Mouse (Mus musculus): ENCODE measurements at regions not wholly inside any gene's neighbourhood (a gene's known extent, or its start where the extent isn't known, plus 50 kb on each side); places are given as distances from the start of the nearest gene placed in this dataset.

- H3K4me3 ChIP-seq (ENCODE audit: low read length), result no peak overlapping the region
- no peaks in the 10 kb centered on the region for H3K27me3 ChIP-seq (ENCODE audit: control insufficient read depth, insufficient read depth, low read depth, low read length)
- H3K9ac ChIP-seq (ENCODE audit: low read length), result no peak overlapping the region
- H3K4me2 ChIP-seq (ENCODE audit: low read depth, low read length), result no peak overlapping the region
- no peak for ATAC-seq (ENCODE audit: low read depth)
- H3K27ac ChIP-seq (ENCODE audit: low read length), result no peak overlapping the region
- no peaks in the 10 kb centered on the region for H3K9me3 ChIP-seq (ENCODE audit: control insufficient read depth, low read length)
- 36% methylated on average over 1 of the region's 1 CpGs for WGBS
- H3K4me1 ChIP-seq (replicated peaks; ENCODE audit: control insufficient read depth, insufficient read depth, low read length), result no peaks in the 10 kb centered on the region
- no peaks in the 10 kb centered on the region for H3K36me3 ChIP-seq (ENCODE audit: control insufficient read depth, insufficient read depth, low read length)
Observed at GRCm38 (mm10) chrX:11212811-11213210, 86.2 kb upstream of the H2al1a start.

GRCm38 (mm10) chrX:11213492-11213891 is 85.6 kb upstream of the H2al1a start:
- no peak overlapping the region for H3K4me3 ChIP-seq (ENCODE audit: low read length)
- H3K27me3 ChIP-seq (ENCODE audit: control insufficient read depth, insufficient read depth, low read depth, low read length), result no peaks in the 10 kb centered on the region
- H3K4me2 ChIP-seq (ENCODE audit: low read depth, low read length), result no peak overlapping the region
- H3K4me1 ChIP-seq (replicated peaks; ENCODE audit: control insufficient read depth, insufficient read depth, low read length), result no peaks in the 10 kb centered on the region
- H3K9me3 ChIP-seq (ENCODE audit: control insufficient read depth, low read length), result no peaks in the 10 kb centered on the region
- 59% methylated on average over 3 of the region's 3 CpGs for WGBS
- H3K27ac ChIP-seq (ENCODE audit: low read length), result no peak overlapping the region
- no peak overlapping the region for H3K9ac ChIP-seq (ENCODE audit: low read length)
- ATAC-seq (ENCODE audit: low read depth), result no peak
- H3K36me3 ChIP-seq (ENCODE audit: control insufficient read depth, insufficient read depth, low read length), result no peaks in the 10 kb centered on the region

GRCm38 (mm10) chrX:11239066-11239465 is 60.0 kb upstream of the H2al1a start:
- H3K4me2 ChIP-seq (ENCODE audit: low read depth, low read length), result no peak overlapping the region
- no peaks in the 10 kb centered on the region for H3K9me3 ChIP-seq (ENCODE audit: control insufficient read depth, low read length)
- 79% methylated on average over 1 of the region's 1 CpGs for WGBS
- no peaks in the 10 kb centered on the region for H3K27me3 ChIP-seq (ENCODE audit: control insufficient read depth, insufficient read depth, low read depth, low read length)
- H3K27ac ChIP-seq (ENCODE audit: low read length), result no peak overlapping the region
- H3K36me3 ChIP-seq (ENCODE audit: control insufficient read depth, insufficient read depth, low read length), result no peaks in the 10 kb centered on the region
- H3K9ac ChIP-seq (ENCODE audit: low read length), result no peak overlapping the region
- H3K4me3 ChIP-seq (ENCODE audit: low read length), result no peak overlapping the region
- no peak for ATAC-seq (ENCODE audit: low read depth)
- H3K4me1 ChIP-seq (replicated peaks; ENCODE audit: control insufficient read depth, insufficient read depth, low read length), result no peaks in the 10 kb centered on the region

- 81% methylated on average over 3 of the region's 3 CpGs for WGBS
- H3K4me2 ChIP-seq (ENCODE audit: low read depth, low read length), result no peak overlapping the region
- no peaks in the 10 kb centered on the region for H3K9me3 ChIP-seq (ENCODE audit: control insufficient read depth, low read length)
- no peak overlapping the region for H3K27ac ChIP-seq (ENCODE audit: low read length)
- H3K4me1 ChIP-seq (replicated peaks; ENCODE audit: control insufficient read depth, insufficient read depth, low read length), result no peaks in the 10 kb centered on the region
- no peak overlapping the region for H3K4me3 ChIP-seq (ENCODE audit: low read length)
- no peaks in the 10 kb centered on the region; the same call in 1 of the 2 replicates for H3K27me3 ChIP-seq (ENCODE audit: control insufficient read depth, insufficient read depth, low read depth, low read length)
- ATAC-seq (ENCODE audit: low read depth), result no peak
- H3K9ac ChIP-seq (ENCODE audit: low read length), result no peak overlapping the region
- no peaks in the 10 kb centered on the region for H3K36me3 ChIP-seq (ENCODE audit: control insufficient read depth, insufficient read depth, low read length)
Observed at GRCm38 (mm10) chrX:11245576-11245975, 53.5 kb upstream of the H2al1a start.

Data from lung, embryonic 16.5 days (tissue).